Mouse (Mus musculus) right cerebral cortex, postnatal 4 days (tissue): Measurements from ENCODE around the gene Eps8l2.
A peak's percentile ranks its signal among the peaks of the same experiment; 100 is the strongest.
"Not testable (repeated sequence)": the region's sequence is repeated elsewhere in the genome, so short reads cannot be mapped to it uniquely, and the experiment has no call there.

Experiments
- DNase-seq: peaks from one replicate; pipeline ENCODE4 v3.0.0-alpha.2; 2022

Eps8l2 gene

DNA sequence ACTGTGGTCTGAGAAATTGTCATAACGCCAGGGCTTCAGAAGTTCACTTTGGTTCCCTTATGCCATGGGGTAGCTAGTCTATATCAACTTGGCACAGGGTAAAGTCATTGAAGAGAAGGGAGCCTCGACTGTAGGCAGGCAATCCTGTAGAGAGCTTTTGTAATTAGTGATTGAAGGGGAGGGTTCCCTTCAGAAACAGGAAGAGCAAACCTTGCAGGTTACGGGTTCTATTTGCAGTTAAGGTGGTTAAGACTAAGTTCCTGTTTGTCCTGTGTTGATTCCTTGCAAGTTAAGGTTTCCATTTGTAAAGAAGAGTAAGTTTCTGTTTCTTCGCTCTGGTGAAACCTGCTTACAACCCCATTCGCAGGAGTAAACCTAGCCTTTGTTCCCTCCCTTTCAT lies 31.2 kb downstream of the Eps8l2 start:
- no peak for DNase-seq

- DNase-seq, result no peak
These were observed 33.4 kb downstream of the Eps8l2 start for GRCm38 (mm10) chr7:141371942-141372595.

GRCm38 (mm10) chr7:141373611-141374010 lies 34.9 kb downstream of the Eps8l2 start:
- DNase-seq, result no peak

GRCm38 (mm10) chr7:141374399-141374798 lies 35.7 kb downstream of the Eps8l2 start:
- DNase-seq, result no peak

- no peak for DNase-seq
These were observed 40.9 kb downstream of the Eps8l2 start for GRCm38 (mm10) chr7:141379584-141379983.

DNA sequence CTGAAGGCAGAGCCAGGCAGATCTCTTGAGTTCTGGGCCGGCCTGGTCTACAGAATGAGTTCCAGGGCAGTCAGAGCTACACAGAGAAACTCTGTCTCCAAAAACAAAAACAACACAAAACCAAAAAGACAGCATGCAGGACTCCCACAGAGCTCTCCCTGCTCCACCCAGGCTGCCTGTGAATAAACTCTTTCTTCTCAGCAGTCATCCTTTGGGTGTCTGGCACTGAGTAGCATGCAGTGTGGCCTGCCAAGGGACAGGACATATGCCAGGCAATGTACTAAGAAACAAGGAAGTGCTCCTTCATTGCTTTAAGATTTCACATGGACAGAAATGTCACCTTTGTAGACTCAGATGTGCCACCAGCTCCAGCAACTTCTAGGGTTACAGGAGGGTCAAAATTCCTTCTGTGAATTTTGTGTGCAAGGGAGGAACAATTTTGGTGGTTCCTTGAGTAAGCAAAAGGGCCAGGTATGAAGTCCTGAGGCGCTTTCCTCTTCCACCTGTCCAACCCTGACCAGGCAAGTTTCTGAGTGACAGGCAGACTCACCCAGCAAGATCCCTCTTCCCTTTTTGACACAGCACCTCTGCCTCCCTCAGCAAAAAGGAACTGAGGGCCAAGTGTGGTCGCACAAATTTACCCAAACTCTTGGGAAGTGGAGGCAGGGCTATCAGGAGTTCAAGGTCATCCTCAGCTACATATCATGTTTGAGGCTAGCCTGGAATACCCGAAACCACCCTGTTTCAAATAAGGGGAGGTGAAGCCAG lies 42.6 kb downstream of the Eps8l2 start:
- no peak for DNase-seq

DNA sequence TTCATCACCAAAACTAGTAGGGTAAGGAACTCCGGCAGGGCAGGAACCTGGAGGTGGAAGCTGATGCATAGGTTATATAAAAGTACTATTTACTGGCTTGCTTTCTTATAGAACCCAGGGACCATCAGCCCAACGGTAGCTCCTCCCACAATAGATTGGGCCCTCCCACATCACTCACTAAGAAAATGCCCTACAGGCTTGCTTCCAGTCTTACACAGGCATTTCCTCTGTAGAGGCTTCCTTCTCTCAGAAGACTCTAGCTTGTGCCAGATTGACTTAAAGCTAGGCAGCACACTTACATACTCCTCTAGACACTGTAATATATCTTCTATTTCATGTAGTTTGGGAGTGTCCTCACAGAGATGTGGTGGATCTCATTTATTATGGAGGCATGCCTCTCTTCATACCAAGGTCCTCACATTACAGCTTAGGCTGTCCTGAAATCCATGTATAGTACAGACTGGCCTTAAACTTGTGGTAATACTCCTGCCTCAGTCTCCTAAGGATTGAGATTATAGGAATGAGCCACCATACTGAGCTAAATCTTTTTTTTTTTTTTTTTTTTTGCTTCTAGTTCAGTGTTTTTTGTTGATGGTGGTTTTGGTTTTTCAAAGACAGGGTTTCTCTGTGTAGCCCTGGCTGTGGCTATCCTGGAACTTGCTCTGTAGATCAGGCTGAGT lies 49.3 kb downstream of the Eps8l2 start:
- no peak for DNase-seq

GRCm38 (mm10) chr7:141388487-141389109 lies 49.9 kb downstream of the Eps8l2 start:
- no peak for DNase-seq

GRCm38 (mm10) chr7:141390326-141391259 lies 51.9 kb downstream of the Eps8l2 start:
- no peak for DNase-seq

DNA sequence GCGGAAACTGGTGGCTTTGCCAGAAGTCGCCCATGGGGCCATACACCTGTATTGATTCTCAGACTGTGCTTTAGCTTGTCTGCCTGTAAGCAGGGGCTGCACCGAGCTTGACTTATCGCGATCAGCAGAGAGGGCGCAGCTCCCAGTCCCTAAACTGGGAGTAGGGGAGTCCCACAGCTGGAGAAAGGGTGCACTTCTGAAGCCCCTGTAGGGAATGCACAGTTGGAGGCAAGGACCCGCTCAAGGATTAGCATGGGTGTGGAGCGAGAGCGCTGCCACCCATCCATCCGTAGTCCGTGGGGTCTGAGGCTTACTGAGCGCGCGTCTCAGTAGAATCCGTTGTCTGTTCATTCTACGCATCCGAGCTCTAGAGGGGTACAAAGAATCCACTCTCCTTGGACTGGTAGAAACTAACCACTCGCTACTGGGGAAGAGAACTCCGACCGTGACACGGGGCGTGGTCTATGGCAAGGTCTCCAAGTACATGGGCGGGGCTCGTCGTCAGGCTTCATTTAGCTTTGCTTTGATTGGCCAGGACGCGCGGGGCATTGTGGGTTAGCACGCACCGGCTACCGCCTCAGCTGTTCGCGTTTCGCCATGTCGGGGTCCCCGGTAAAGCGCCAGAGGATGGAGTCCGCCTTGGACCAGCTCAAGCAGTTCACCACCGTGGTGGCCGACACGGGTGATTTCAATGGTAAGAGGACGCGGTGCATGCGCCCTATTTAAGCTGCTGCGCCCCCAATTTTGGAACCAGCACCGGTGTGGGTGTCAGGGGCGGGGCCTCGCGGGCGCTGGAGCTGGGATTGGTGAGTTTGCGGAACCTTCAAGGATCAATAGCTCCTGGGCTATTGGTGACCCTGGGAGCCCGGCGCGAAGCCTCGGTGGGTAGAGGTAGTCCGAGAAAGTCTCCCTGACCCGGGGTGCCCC lies 53.2 kb downstream of the Eps8l2 start, which contains the start of gene Taldo1:
Gene Taldo1, plus strand, starts transcription at position 575 of the 927 bp plus-strand sequence.
- DNase-seq, result peak; percentile 92

DNA sequence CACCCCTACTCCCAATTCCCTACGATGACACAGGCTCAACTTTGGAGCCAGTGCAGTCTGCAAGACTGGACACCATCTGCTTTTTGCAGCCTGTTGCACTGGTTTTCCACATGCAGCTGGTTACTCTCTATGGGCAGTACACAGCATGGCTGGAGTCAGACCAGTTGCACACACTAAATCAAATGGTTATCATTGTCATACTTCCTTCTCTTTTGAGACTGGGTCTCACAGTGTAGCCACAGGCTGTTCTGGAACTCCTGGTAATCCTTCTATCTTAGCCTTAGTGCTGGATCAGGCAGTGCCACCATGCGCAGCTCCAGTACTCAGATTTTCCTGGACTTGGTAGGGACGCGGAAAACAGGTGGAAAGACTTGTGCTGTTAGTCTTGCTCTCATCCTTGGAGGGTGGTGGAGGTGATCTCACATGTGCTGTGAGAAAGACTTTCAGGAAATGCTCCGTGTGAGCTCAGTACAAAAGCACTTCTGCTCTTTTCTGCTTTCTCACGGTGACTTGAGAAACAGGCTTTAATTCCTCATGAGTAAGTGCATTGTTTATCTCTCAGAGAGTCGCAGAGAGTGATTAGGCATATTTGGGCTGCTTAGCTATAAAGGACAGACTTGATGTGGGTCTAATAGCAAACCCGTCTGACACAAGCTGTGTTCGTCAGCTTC lies 54.0 kb downstream of the Eps8l2 start:
- DNase-seq, result no peak

DNA sequence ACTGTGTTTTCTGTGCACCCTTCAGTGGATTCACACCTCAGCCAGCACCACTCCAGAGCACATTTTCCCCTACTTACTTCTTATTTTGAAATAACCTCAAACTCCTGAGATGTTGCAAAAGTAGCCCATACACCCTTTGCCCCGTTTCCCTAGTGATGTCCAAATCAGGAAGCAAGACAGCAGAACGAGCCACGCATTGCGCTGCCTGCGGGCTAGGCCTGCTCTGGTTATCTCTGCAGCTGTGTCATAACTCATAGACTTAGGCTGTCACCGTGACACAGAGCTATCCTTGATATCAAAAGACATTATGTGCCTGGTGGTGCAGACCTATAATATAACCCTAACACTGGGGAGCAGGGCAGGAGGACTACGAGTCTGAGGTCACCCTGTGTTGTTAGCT lies 55.5 kb downstream of the Eps8l2 start:
- DNase-seq, result no peak

GRCm38 (mm10) chr7:141394771-141395170 lies 56.1 kb downstream of the Eps8l2 start:
- DNase-seq, result peak; percentile 77

DNA sequence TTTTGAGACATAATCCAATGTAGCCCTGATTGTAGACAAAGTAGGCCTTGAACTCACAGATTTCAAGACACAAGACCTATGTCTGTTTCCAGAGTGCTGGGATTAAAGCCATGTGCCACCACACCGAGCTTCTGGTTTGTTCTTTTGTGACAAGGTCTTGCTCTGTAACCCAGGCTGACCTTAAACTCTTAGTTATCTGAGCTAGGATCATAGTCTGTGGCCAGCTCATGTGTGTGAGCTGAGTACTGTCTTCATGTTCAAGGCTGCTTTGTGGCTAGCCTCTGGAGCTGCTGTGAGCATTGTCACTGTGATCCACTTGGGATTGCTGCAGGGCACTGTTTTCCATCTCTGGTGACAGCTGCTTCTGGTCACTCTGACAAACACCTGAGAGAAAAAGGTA lies 56.7 kb downstream of the Eps8l2 start:
- no peak for DNase-seq

DNA sequence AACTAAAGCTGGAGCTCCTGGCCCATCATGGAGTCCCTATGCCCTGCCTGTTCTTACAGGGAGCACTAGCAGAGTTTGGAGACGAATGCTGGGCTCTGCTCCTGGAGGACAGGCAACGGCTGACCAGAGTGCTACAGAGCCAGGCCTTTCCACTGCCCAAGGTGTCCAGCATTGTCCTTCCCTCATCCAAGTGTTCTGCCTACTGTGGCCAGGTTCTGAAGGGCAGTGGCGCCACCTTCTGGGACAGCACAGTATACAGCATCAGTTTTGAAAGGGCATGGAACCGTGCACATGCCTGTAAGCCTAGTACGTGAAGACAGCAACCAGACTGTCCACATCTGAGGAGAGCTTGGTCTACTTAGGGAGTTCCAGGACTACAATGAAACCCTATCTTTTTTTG lies 64.6 kb downstream of the Eps8l2 start:
- peak; percentile 56 for DNase-seq

- DNase-seq, result no peak
These were observed 66.8 kb downstream of the Eps8l2 start for GRCm38 (mm10) chr7:141405466-141405865.

- DNase-seq, result not testable (repeated sequence)
These were observed 69.0 kb downstream of the Eps8l2 start for GRCm38 (mm10) chr7:141407670-141408069.

DNA sequence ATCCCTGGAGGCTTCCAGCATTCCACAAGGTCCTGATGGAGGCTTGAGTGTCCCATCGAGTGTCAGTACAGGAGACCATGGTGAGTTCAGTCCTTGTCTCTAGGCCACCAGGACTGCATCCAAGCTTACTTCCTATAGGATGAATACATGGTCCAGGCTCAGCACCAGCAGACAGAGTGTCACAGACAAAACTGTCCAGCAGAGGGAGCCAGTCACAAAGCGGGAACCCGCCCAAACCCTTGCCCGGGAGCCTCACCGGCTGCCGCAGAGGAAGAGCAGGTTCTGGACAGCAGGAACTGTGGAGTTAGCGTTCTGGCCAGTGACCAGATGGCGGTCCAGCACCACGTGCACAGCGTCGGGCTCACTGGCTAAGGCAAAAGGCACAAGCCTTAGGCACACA lies 70.2 kb downstream of the Eps8l2 start:
- DNase-seq, result peak; percentile 86

GRCm38 (mm10) chr7:141410631-141411030 lies 72.0 kb downstream of the Eps8l2 start:
- DNase-seq, result no peak

DNA sequence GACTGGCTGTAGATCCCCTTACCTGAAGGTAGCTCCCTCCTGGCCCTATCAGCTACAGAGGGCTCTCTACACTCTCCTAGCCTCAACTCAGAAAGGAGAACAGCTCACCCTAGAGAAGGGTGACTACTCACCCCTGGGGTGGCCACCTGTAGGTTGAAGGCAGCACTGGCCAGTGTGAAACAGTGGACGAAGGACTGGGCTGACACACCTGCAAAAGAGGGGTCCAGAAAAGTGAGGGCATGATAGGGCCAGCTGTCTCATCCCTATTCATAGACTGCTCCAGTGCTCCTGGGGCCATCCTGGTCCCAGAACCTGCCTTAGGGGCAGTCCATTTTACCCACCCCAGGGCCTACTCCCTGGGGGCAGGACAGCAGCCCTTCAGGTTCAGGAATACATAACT lies 73.0 kb downstream of the Eps8l2 start:
- DNase-seq, result no peak
